Mouse (Mus musculus): ENCODE results near the gene Nsf. TPM values are rescaled to one million over a fixed set of nuclear protein-coding genes. Genes with fewer than 3 reads are reported as not detected.
"Not testable (repeated sequence)": the region's sequence is repeated elsewhere in the genome, so short reads cannot be mapped to it uniquely, and the experiment has no call there.

Nsf gene
- total and polyA plus RNA-seq, 2 experiments = 10.2 to 14.0 TPM

- TF ChIP-seq CTCF (IDR thresholded peaks at IDR 0.05; ENCODE audit: low read depth, low read length) = no peak
- no peak for TF ChIP-seq POLR2A (IDR thresholded peaks at IDR 0.05; ENCODE audit: extremely low read depth, insufficient read depth, low read length)
- H3K9ac ChIP-seq (ENCODE audit: low read depth, low read length) = no peak overlapping the region
- H3K4me3 ChIP-seq (ENCODE audit: insufficient read depth, low read depth, low read length) = no peak overlapping the region
- no peak for DNase-seq (ENCODE audit: extremely low read depth, low read depth, low spot score)
- no peaks in the 10 kb centered on the region for H3K4me1 ChIP-seq (ENCODE audit: control insufficient read depth, insufficient read depth, low read length)
- 94% methylated on average over 23 of the region's 23 CpGs for WGBS
- no peak overlapping the region for H3K27ac ChIP-seq (replicated peaks; ENCODE audit: insufficient read depth, low read depth, low read length)
- H3K27me3 ChIP-seq (ENCODE audit: control insufficient read depth, insufficient read depth, low read length) = no peaks in the 10 kb centered on the region
- no peaks in the 10 kb centered on the region for H3K36me3 ChIP-seq (ENCODE audit: control insufficient read depth, insufficient read depth, low read length)
- H3K79me2 ChIP-seq (ENCODE audit: control insufficient read depth, insufficient read depth, low read length) = no peaks in the 10 kb centered on the region
Measured at GRCm38 (mm10) chr11:103890337-103891186, 63.3 kb downstream of the Nsf start.

GRCm38 (mm10) chr11:103887724-103888410 lies 66.0 kb downstream of the Nsf start:
- no peaks in the 10 kb centered on the region for H3K27me3 ChIP-seq (ENCODE audit: control insufficient read depth, insufficient read depth, low read length)
- H3K9ac ChIP-seq (ENCODE audit: low read depth, low read length) = no peak overlapping the region
- 98% methylated on average over 11 of the region's 11 CpGs for WGBS
- H3K4me3 ChIP-seq (ENCODE audit: insufficient read depth, low read depth, low read length) = no peak overlapping the region
- peaks cover 2% of the 10 kb centered on the region; the same call in 1 of the 2 replicates for H3K36me3 ChIP-seq (ENCODE audit: control insufficient read depth, insufficient read depth, low read length)
- H3K79me2 ChIP-seq (ENCODE audit: control insufficient read depth, insufficient read depth, low read length) = no peaks in the 10 kb centered on the region
- DNase-seq (ENCODE audit: extremely low read depth, low read depth, low spot score) = no peak
- no peaks in the 10 kb centered on the region for H3K4me1 ChIP-seq (ENCODE audit: control insufficient read depth, insufficient read depth, low read length)
- H3K27ac ChIP-seq (replicated peaks; ENCODE audit: insufficient read depth, low read depth, low read length) = no peak overlapping the region
- TF ChIP-seq CTCF (IDR thresholded peaks at IDR 0.05; ENCODE audit: low read depth, low read length) (no peak), POLR2A (IDR thresholded peaks at IDR 0.05; ENCODE audit: extremely low read depth, insufficient read depth, low read length) (no peak)

- Histone ChIP-seq H3K27me3 (ENCODE audit: control insufficient read depth, insufficient read depth, low read length) (no peaks in the 10 kb centered on the region), H3K79me2 (ENCODE audit: control insufficient read depth, insufficient read depth, low read length) (no peaks in the 10 kb centered on the region), H3K27ac (replicated peaks; ENCODE audit: insufficient read depth, low read depth, low read length) (no peak overlapping the region), H3K36me3 (ENCODE audit: control insufficient read depth, insufficient read depth, low read length) (peaks cover 10% of the 10 kb centered on the region; the same call in 1 of the 2 replicates), H3K4me3 (ENCODE audit: insufficient read depth, low read depth, low read length) (no peak overlapping the region), H3K9ac (ENCODE audit: low read depth, low read length) (no peak overlapping the region), H3K4me1 (ENCODE audit: control insufficient read depth, insufficient read depth, low read length) (no peaks in the 10 kb centered on the region)
- no peak for DNase-seq (ENCODE audit: extremely low read depth, low read depth, low spot score)
- TF ChIP-seq POLR2A (IDR thresholded peaks at IDR 0.05; ENCODE audit: extremely low read depth, insufficient read depth, low read length) (no peak), CTCF (IDR thresholded peaks at IDR 0.05; ENCODE audit: low read depth, low read length) (no peak)
- WGBS = 68% methylated on average over 13 of the region's 13 CpGs
Measured at GRCm38 (mm10) chr11:103884749-103885383, 69.0 kb downstream of the Nsf start.

- Histone ChIP-seq H3K36me3 (ENCODE audit: control insufficient read depth, insufficient read depth, low read length) (peaks cover 10% of the 10 kb centered on the region; the same call in 1 of the 2 replicates), H3K4me1 (ENCODE audit: control insufficient read depth, insufficient read depth, low read length) (no peaks in the 10 kb centered on the region), H3K27ac (replicated peaks; ENCODE audit: insufficient read depth, low read depth, low read length) (no peak overlapping the region), H3K79me2 (ENCODE audit: control insufficient read depth, insufficient read depth, low read length) (no peaks in the 10 kb centered on the region), H3K27me3 (ENCODE audit: control insufficient read depth, insufficient read depth, low read length) (no peaks in the 10 kb centered on the region), H3K9ac (ENCODE audit: low read depth, low read length) (no peak overlapping the region), H3K4me3 (ENCODE audit: insufficient read depth, low read depth, low read length) (no peak overlapping the region)
- TF ChIP-seq CTCF (IDR thresholded peaks at IDR 0.05; ENCODE audit: low read depth, low read length) = no peak
- no peak for TF ChIP-seq POLR2A (IDR thresholded peaks at IDR 0.05; ENCODE audit: extremely low read depth, insufficient read depth, low read length)
- WGBS = 93% methylated on average over 10 of the region's 10 CpGs
- DNase-seq (ENCODE audit: extremely low read depth, low read depth, low spot score) = no peak
Measured at GRCm38 (mm10) chr11:103883793-103884192, 70.1 kb downstream of the Nsf start.

- DNase-seq (ENCODE audit: extremely low read depth, low read depth, low spot score); H3K79me2 ChIP-seq (ENCODE audit: control insufficient read depth, insufficient read depth, low read length); H3K36me3 ChIP-seq (ENCODE audit: control insufficient read depth, insufficient read depth, low read length); H3K4me1 ChIP-seq (ENCODE audit: control insufficient read depth, insufficient read depth, low read length); H3K9ac ChIP-seq (ENCODE audit: low read depth, low read length); H3K4me3 ChIP-seq (ENCODE audit: insufficient read depth, low read depth, low read length); H3K27me3 ChIP-seq (ENCODE audit: control insufficient read depth, insufficient read depth, low read length); H3K27ac ChIP-seq (replicated peaks; ENCODE audit: insufficient read depth, low read depth, low read length): not testable (repeated sequence)
- WGBS = 96% methylated on average over 8 of the region's 8 CpGs
Measured at GRCm38 (mm10) chr11:103879476-103879875, 74.4 kb downstream of the Nsf start.
